Mouse (Mus musculus) lung, adult 2 months (tissue): ENCODE measurements around the gene Thsd7b.

Experiments
- CTCF ChIP-seq: fragments of 200-500 bp; IDR thresholded peaks from 2 replicates; pipeline ENCODE4 v1.5.1; 2011; ENCODE audit warnings: mild to moderate bottlenecking, low read length, control low read depth; ENCODE audit not compliant: insufficient read depth
- POLR2A ChIP-seq: fragments of 200-500 bp; IDR thresholded peaks from 2 replicates; pipeline ENCODE4 v1.6.1; 2011; ENCODE audit warnings: low read depth, mild to moderate bottlenecking, control low read depth, low read length, borderline replicate concordance; ENCODE audit errors: extremely low read depth

GRCm38 (mm10) chr1:129777055-129777454 lies 504.0 kb downstream of the Thsd7b start:
- no peak for TF ChIP-seq POLR2A
- no peak for TF ChIP-seq CTCF
